28 mouse cellular contexts compared by ENCODE assay signal in genomic region chr8:35101701-35102100, GRCm38 (mm10).
"Had no signal": no experiment of that assay in that cellular context is flagged by ENCODE, and none has a peak within 500 bp of the region (broad histone marks: within the 10 kb centered on the region; RNA-seq: fewer than 3 reads in every experiment).

No protein-coding gene starts in this region.

- H3K27me3 ChIP-seq: heart, embryonic 13.5 days; heart, embryonic 15.5 days; hindbrain, embryonic 12.5 days; intestine, embryonic 15.5 days; limb, embryonic 12.5 days; liver, embryonic 13.5 days had no signal

- DNase-seq: gastrocnemius, adult 2 months; gastrocnemius, postnatal 10 days; gastrocnemius, postnatal 25 days; heart, adult 18-20 months; heart, postnatal 14 days; heart, postnatal 4 days; kidney, adult 18-20 months; kidney, adult 8-10 months; kidney, postnatal 10 days; kidney, postnatal 25 days; kidney, postnatal 4 days; liver; liver, embryonic 13.5 days had no signal

- ATAC-seq: hindbrain, embryonic 16.5 days; inflammation-experienced regulatory T-cells, adult 6 months; intestine, embryonic 15.5 days; intestine, postnatal 0 days had no signal

- H3K9me3 ChIP-seq: heart, embryonic 13.5 days; heart, embryonic 15.5 days; hindbrain, embryonic 10.5 days; hindbrain, embryonic 12.5 days; intestine, embryonic 15.5 days; limb, embryonic 10.5 days; liver, embryonic 13.5 days had no signal

- H3K4me3 ChIP-seq: gastrocnemius, adult 2 months; heart, embryonic 13.5 days; heart, embryonic 15.5 days; hindbrain, embryonic 10.5 days; hindbrain, embryonic 12.5 days; intestine, embryonic 15.5 days; layer of hippocampus, adult 2 months; left cerebral cortex, adult 2 months; limb, embryonic 10.5 days; limb, embryonic 12.5 days; liver, embryonic 13.5 days had no signal

- H3K27ac ChIP-seq: gastrocnemius, adult 2 months; heart, embryonic 13.5 days; heart, embryonic 15.5 days; hindbrain, embryonic 10.5 days; hindbrain, embryonic 12.5 days; hindbrain, embryonic 14.5 days; intestine, embryonic 15.5 days; layer of hippocampus, adult 2 months; left cerebral cortex, adult 2 months; limb, embryonic 10.5 days; limb, embryonic 12.5 days; liver, embryonic 13.5 days had no signal

- H3K4me1 ChIP-seq: hindbrain, embryonic 10.5 days; hindbrain, embryonic 12.5 days; intestine, embryonic 15.5 days; limb, embryonic 10.5 days; limb, embryonic 12.5 days; liver, embryonic 13.5 days had no signal

- H3K36me3 ChIP-seq: heart, embryonic 13.5 days; heart, embryonic 15.5 days; hindbrain, embryonic 10.5 days; hindbrain, embryonic 12.5 days; intestine, embryonic 15.5 days; limb, embryonic 10.5 days; limb, embryonic 12.5 days; liver, embryonic 13.5 days had no signal

- H3K4me2 ChIP-seq: heart, embryonic 11.5 days; heart, embryonic 13.5 days; heart, embryonic 15.5 days; hindbrain, embryonic 12.5 days; hindbrain, embryonic 14.5 days; intestine, embryonic 15.5 days; limb, embryonic 12.5 days; liver, embryonic 11.5 days; liver, embryonic 13.5 days had no signal

- H3K9ac ChIP-seq: heart, embryonic 13.5 days; heart, embryonic 15.5 days; hindbrain, embryonic 12.5 days; hindbrain, embryonic 14.5 days; intestine, embryonic 15.5 days; limb, embryonic 12.5 days; liver, embryonic 13.5 days had no signal
